Mouse (Mus musculus): ENCODE data around the gene Enox1. TPM values are rescaled to one million over a fixed set of nuclear protein-coding genes. Genes with fewer than 3 reads are reported as not detected.

The Enox1 gene
- polyA plus RNA-seq, 1 experiment from 2014 or later, result 9.7 TPM

DNA sequence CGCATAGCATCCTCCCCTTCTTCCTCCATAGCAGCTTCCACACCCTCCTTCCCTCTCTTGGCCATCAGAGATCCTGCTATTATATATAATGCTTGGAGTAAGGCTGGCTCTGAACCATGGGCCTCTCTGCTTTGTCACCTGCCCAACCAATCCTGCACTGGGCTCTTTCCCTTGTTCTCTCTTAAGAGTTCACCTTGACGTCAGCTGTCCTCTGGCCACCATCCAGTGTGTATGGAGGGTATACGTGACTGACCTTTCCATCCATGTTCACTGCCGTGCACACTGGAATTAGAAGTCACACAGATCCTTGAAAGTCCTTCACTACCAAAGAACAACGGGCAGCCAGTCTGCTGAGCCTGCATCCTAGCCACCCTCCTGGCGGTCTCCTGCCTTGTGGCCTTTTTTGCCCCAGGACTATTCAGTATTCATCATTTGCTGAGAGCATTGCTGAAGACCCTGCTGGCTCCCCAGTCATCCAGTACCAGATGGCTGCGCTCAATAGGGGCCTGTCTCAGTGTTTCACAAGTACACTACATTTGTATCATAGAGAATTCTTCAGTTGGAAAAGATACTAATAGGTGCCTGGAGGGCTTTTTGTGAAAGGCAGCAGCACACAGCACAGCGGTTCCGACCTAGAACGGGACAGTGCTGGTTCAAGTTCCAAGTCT, 526.5 kb downstream of the Enox1 start:
- Histone ChIP-seq H3K4me1 (no peaks in the 10 kb centered on the region), H3K27ac (replicated peaks) (no peak overlapping the region), H3K4me3 (no peak overlapping the region), H3K36me3 (no peaks in the 10 kb centered on the region), H3K9me3 (replicated peaks) (no peaks in the 10 kb centered on the region), H3K27me3 (ENCODE audit: low read depth, poor library complexity, severe bottlenecking) (no peaks in the 10 kb centered on the region)
- DNase-seq (ENCODE audit: low spot score), result peak; percentile 9
- WGBS, result 90% methylated on average over 10 of the region's 10 CpGs

DNA sequence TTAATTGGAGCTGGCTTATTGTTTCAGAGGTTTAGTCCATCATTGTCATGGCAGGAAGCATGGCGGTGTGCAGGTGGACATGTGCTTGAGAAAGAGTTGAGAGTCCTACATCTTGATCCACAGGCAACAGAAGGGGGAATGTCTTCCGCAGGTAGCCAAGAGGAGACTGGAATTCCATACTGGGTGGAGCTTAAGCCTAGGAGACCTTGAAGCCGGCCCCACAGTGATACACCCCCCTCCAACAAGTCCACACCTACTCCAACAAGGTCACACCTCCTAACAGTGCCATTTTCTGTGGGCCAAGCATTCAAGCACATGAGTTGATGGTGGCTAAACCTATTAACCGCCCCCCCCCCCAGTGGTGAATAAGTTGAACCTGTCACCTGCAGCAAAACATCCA, 533.3 kb downstream of the Enox1 start:
- Histone ChIP-seq H3K4me1 (no peaks in the 10 kb centered on the region), H3K27me3 (ENCODE audit: low read depth, poor library complexity, severe bottlenecking) (no peaks in the 10 kb centered on the region), H3K27ac (replicated peaks) (no peak overlapping the region), H3K9me3 (replicated peaks) (no peaks in the 10 kb centered on the region), H3K4me3 (no peak overlapping the region), H3K36me3 (no peaks in the 10 kb centered on the region)
- WGBS, result 90% methylated on average over 4 of the region's 4 CpGs
- no peak for DNase-seq (ENCODE audit: low spot score)

DNA sequence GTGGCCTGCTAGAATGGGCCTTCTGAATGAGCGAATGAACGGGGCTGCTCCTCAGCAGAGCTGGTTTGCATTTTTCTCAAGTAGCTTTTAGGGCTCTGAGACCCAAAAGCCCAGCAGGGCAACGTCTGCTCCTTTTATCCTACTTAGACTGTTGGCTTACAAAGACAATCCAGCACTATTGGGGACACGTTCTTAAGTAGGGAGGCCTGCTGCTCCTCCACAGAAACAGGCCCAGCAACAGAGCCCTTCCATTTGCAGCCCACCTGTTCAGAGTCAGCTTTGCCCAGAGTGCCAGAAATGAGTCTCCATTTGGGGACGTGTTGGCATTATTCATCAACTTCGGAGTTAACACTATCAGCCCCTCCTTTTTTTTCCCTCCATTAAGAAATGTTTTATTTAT, 548.4 kb downstream of the Enox1 start:
- Histone ChIP-seq H3K36me3 (no peaks in the 10 kb centered on the region), H3K4me1 (peaks cover 6% of the 10 kb centered on the region), H3K9me3 (replicated peaks) (no peaks in the 10 kb centered on the region), H3K27me3 (ENCODE audit: low read depth, poor library complexity, severe bottlenecking) (no peaks in the 10 kb centered on the region), H3K4me3 (no peak overlapping the region), H3K27ac (replicated peaks) (no peak overlapping the region)
- 30% methylated on average over 6 of the region's 6 CpGs for WGBS
- DNase-seq (ENCODE audit: low spot score), result no peak

DNA sequence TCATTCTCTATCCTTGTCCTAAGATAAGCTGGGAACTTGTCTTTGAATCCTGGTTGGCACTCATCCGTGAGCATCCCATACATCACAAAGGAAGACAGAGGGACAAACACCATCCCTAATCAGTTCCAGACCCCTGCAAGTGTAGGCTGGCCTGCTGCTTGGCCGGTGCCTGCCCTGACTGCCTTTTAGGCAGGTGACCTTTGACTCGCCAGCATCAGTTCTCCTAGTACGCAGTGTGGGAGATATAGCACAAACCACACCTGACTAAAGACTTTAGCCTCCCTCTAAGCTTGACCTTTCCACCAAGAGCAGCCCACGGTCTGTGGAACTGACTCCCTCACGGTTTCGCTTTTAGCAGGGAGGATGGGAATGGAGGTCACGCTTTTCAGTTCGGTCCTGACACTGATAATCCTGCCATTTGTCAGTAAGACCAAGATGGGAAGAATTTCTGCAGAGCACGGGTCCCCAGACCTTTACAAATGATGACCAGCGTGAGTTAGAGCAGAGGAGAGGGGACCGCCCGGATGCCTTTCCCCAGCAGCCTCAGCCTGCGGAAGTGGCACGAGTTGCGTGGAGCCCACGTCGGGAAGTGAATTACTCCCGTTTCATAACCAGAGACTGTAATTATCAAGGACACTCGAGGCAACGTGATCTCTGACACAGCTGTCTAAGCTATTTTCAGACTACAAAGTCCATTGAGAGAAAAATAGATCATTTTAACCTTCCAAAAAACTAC, 550.1 kb downstream of the Enox1 start:
- H3K36me3 ChIP-seq, result no peaks in the 10 kb centered on the region
- WGBS, result 80% methylated on average over 21 of the region's 21 CpGs
- no peaks in the 10 kb centered on the region for H3K27me3 ChIP-seq (ENCODE audit: low read depth, poor library complexity, severe bottlenecking)
- no peak overlapping the region for H3K4me3 ChIP-seq
- peaks cover 6% of the 10 kb centered on the region for H3K4me1 ChIP-seq
- no peaks in the 10 kb centered on the region for H3K9me3 ChIP-seq (replicated peaks)
- 0 out of 2 replicates have a peak overlapping the region, but pooled peaks have one; percentile 0 for H3K27ac ChIP-seq (replicated peaks)
- DNase-seq (ENCODE audit: low spot score), result no peak

DNA sequence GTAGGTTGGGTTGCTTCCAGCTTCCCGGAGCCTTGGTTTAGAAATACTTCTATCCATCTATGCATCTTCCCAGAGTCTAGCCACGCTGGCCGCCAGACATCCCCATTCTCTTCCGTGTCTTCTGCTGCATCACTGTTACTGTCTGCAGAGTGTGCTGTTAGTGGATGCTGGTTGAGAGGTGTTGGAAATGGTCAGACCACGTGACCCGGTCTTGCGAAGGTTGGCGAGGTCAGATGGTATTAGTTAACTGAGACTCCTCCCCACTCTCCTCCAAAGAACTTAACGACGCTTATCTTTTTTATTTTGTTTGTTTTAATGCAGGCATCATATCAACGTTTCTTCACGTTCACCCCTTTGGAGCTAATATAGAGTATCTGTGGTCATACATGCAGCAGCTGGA, 550.7 kb downstream of the Enox1 start:
- Histone ChIP-seq H3K9me3 (replicated peaks) (no peaks in the 10 kb centered on the region), H3K4me1 (peaks cover 6% of the 10 kb centered on the region), H3K4me3 (no peak overlapping the region), H3K36me3 (no peaks in the 10 kb centered on the region), H3K27ac (replicated peaks) (no peak overlapping the region), H3K27me3 (ENCODE audit: low read depth, poor library complexity, severe bottlenecking) (no peaks in the 10 kb centered on the region)
- WGBS, result 90% methylated on average over 12 of the region's 12 CpGs
- DNase-seq (ENCODE audit: low spot score), result no peak

DNA sequence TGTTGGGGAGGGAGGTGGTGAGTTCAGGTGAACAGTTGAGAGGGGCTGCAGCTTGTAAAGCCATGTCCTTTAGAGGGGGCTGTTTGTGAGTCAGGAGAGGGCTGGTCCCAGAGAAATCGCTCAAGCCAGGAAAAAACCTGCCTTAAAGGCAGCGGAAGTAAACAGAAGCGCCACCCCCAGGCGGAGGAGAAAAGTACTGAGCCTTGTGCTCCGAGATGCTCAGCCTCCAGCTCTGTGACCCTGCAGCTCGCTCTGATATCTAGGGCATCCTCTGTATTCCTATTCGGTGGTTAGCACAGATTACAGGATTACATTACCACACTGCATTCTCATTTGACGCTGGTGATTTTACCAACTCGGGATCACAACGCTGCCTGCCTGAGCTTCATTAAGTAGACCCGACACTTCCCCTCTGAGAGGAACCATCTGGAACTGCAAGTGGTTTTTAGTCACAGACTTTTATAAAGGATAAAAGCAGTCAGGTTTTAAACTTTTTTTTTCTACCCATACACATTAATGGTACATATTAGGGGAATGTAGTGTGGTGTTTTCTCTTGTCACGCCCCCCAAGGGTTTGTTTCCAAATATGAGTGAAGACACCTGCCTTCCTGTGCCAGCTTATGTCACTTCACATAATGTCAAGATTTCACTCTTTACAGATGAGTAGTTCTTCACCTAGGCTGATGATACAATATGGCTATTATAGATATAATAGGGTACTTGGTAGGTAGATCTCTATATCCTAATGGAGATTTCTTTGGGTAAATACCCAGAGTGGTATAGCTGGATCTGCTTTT, 552.0 kb downstream of the Enox1 start:
- Histone ChIP-seq H3K4me3 (no peak overlapping the region), H3K9me3 (replicated peaks) (no peaks in the 10 kb centered on the region), H3K27me3 (ENCODE audit: low read depth, poor library complexity, severe bottlenecking) (no peaks in the 10 kb centered on the region), H3K36me3 (no peaks in the 10 kb centered on the region), H3K4me1 (peaks cover 6% of the 10 kb centered on the region), H3K27ac (replicated peaks) (no peak overlapping the region)
- DNase-seq (ENCODE audit: low spot score), result no peak
- 57% methylated on average over 12 of the region's 12 CpGs for WGBS

DNA sequence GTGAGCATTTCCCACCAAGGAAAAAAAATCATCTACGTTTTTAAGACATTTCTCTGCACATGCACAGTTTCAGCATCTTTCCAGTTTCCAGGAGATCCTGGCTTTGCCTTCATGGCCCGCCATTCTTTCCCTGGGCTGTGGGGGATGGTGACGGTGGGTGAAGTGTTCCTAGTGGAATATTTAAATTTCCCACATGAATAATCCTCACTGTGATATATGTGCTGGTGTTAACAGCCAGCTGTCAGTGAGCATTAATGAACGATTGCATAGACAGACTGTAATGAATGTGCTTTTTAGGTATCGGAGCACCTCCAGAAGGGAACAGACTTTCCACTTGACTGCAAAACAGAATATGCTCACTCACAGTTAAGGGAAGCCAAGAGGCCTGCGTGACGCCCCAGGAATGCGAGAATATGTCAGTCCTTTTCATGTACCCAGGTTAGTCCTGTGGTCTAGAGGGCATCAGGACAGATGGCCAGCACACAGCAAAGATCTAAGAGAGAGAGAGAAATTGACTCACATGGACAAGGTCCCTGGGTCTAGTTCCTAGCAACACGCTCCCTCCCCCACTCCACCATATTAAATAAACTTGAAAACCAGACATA, 558.5 kb downstream of the Enox1 start:
- Histone ChIP-seq H3K27ac (replicated peaks) (no peak overlapping the region), H3K36me3 (no peaks in the 10 kb centered on the region), H3K27me3 (ENCODE audit: low read depth, poor library complexity, severe bottlenecking) (no peaks in the 10 kb centered on the region), H3K4me1 (no peaks in the 10 kb centered on the region), H3K4me3 (no peak overlapping the region), H3K9me3 (replicated peaks) (no peaks in the 10 kb centered on the region)
- DNase-seq (ENCODE audit: low spot score), result no peak
- WGBS, result 86% methylated on average over 9 of the region's 9 CpGs

DNA sequence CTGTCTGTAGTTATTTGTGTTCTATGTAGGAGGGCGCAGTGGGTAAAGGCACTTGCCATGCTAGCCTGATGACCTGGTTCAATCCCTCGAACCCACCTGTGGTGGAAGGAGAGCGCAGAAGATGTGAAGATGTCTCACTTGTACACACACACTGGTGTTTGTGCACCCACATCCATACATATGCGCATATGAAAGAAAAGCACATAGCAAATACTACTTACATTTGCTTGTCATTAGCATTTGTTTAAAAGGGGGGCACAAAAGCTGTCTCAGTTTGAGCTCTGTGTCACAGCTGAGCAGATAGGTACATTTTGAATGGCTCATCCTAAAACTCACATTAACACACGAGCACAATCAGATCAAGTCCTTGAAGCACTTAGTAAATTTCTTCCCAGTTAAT, 560.4 kb downstream of the Enox1 start:
- WGBS, result 86% methylated on average over 5 of the region's 5 CpGs

DNA sequence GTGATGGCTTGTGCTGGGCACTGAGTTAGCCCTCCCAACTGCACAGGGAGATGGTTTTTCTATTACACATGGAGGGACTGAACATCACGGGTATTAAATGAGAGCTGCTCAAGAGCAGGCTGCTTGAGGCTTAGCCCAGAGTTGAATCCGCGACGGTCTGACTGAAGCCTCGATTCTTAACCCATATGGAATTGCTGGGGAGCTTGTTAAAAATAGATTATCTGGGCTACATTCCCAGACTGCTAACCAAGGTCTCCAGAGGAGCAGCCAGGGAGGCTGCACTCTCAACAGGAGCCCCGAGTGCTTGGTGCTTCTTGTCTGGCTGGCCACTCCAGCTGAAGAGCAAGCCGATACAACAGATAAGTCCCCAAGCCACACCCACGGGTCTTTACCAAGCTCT, 562.3 kb downstream of the Enox1 start:
- no peak overlapping the region for H3K27ac ChIP-seq (replicated peaks)
- H3K27me3 ChIP-seq (ENCODE audit: low read depth, poor library complexity, severe bottlenecking), result no peaks in the 10 kb centered on the region
- H3K9me3 ChIP-seq (replicated peaks), result no peaks in the 10 kb centered on the region
- DNase-seq (ENCODE audit: low spot score), result no peak
- no peaks in the 10 kb centered on the region for H3K4me1 ChIP-seq
- WGBS, result 81% methylated on average over 8 of the region's 8 CpGs
- no peak overlapping the region for H3K4me3 ChIP-seq
- no peaks in the 10 kb centered on the region for H3K36me3 ChIP-seq

More for the DNA sequence above, 560.4 kb downstream of the Enox1 start:
- no peak for DNase-seq (ENCODE audit: low spot score)
- H3K9me3 ChIP-seq (replicated peaks), result no peaks in the 10 kb centered on the region
- H3K4me1 ChIP-seq, result no peaks in the 10 kb centered on the region
- no peaks in the 10 kb centered on the region for H3K27me3 ChIP-seq (ENCODE audit: low read depth, poor library complexity, severe bottlenecking)
- no peaks in the 10 kb centered on the region for H3K36me3 ChIP-seq
- no peak overlapping the region for H3K27ac ChIP-seq (replicated peaks)
- H3K4me3 ChIP-seq, result no peak overlapping the region

DNA sequence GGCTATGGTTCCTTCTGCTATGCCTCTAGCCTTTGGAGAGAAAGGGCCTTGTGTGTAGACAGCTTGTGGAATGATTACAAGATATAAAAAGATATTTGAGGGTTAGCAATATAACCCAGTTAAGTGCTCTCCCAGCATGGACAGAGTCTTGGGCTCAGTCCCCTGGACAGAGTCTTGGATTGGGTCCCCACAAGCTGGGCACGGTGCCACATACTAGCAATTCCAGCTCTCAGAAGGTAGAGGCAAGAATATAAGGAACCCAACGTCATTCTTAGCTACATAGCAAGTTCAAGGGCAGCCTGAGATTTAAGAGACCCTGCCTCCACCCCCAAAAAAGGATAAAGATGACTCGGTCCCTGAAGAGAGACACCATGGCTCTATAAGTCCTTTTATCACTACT, 581.5 kb downstream of the Enox1 start:
- 83% methylated on average over 3 of the region's 3 CpGs for WGBS
- H3K27me3 ChIP-seq (ENCODE audit: low read depth, poor library complexity, severe bottlenecking), result no peaks in the 10 kb centered on the region

DNA sequence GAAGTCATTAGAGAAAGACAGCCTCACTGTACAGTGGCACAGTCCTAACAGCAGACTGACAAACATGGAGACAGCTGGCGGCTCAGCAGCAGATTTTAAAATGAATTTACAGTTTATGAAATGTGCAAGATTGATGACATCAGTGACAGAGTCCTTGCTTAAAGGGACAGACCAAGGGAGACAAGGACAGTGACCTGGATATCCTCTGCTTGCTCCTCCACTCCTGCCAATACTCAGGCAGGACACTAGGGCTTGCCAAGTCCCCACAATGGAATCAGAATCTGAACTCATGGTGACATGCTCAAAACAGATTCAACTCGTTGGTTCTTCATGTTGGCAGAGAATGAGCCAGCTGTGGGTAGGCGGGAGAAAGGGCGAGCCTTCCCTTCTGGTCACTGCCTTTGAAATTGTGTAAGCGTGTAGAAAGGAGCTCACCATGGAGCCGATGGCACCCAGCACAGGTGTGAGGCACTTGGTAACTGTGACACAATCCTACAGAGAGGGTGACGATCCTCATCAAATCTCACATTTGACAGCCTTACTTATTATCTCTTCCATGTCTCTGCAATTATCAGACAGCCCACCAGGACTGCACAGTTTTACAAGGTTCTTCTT, 582.3 kb downstream of the Enox1 start:
- 87% methylated on average over 7 of the region's 7 CpGs for WGBS
- H3K27me3 ChIP-seq (ENCODE audit: low read depth, poor library complexity, severe bottlenecking), result no peaks in the 10 kb centered on the region
- no peaks in the 10 kb centered on the region for H3K36me3 ChIP-seq
- no peak for DNase-seq (ENCODE audit: low spot score)
- H3K4me1 ChIP-seq, result no peaks in the 10 kb centered on the region
- no peak overlapping the region for H3K27ac ChIP-seq (replicated peaks)
- no peak overlapping the region for H3K4me3 ChIP-seq
- H3K9me3 ChIP-seq (replicated peaks), result no peaks in the 10 kb centered on the region

More for the DNA sequence above, 581.5 kb downstream of the Enox1 start:
- Histone ChIP-seq H3K27ac (replicated peaks) (no peak overlapping the region), H3K9me3 (replicated peaks) (no peaks in the 10 kb centered on the region), H3K4me3 (no peak overlapping the region), H3K36me3 (no peaks in the 10 kb centered on the region), H3K4me1 (no peaks in the 10 kb centered on the region)
- DNase-seq (ENCODE audit: low spot score), result no peak

DNA sequence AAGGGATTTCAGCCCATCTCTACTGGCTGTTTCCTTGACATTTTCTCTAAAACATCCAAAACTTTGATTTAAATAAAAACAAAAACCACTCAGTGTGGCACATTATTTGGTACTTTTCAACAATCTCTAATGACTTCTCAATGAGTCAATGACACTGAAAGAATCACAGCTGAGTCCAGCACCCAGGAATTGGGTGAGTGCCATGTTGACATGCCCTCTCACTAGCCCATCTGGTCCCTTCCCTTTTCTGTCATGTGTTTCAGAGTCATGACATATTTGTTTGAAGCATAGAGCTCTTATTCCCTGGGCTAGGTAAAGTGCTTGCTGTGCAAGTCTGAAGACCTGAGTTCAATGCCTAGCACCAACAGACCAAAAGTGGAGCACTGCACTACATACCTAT, 582.8 kb downstream of the Enox1 start:
- Histone ChIP-seq H3K27me3 (ENCODE audit: low read depth, poor library complexity, severe bottlenecking) (no peaks in the 10 kb centered on the region), H3K27ac (replicated peaks) (no peak overlapping the region), H3K4me3 (no peak overlapping the region), H3K36me3 (no peaks in the 10 kb centered on the region), H3K9me3 (replicated peaks) (no peaks in the 10 kb centered on the region), H3K4me1 (no peaks in the 10 kb centered on the region)
- DNase-seq (ENCODE audit: low spot score), result no peak

All from midbrain, embryonic 10.5 days (tissue).